Mouse (Mus musculus): ENCODE measurements around the gene Cdt1. TPM values are rescaled to one million over a fixed set of nuclear protein-coding genes. Genes with fewer than 3 reads are reported as not detected.

The Cdt1 gene
- polyA plus RNA-seq, 2 experiments = 34.0 to 79.0 TPM

- WGBS = 69% methylated on average over 3 of the region's 3 CpGs
- no peaks in the 10 kb centered on the region for H3K9me3 ChIP-seq (ENCODE audit: control insufficient read depth, low read length)
- no peak for TF ChIP-seq POLR2A (IDR thresholded peaks at IDR 0.05; ENCODE audit: borderline replicate concordance, extremely low read depth, insufficient read depth, insufficient read length)
- no peaks in the 10 kb centered on the region for H3K36me3 ChIP-seq (ENCODE audit: control insufficient read depth, insufficient read depth, low read length)
- no peak overlapping the region for H3K9ac ChIP-seq (ENCODE audit: low read depth, low read length, severe bottlenecking)
- H3K4me3 ChIP-seq (replicated peaks; ENCODE audit: low read length) = no peak overlapping the region
- peaks cover 36% of the 10 kb centered on the region for H3K4me1 ChIP-seq (ENCODE audit: control insufficient read depth, insufficient read depth, low read length)
- H3K27me3 ChIP-seq (ENCODE audit: control insufficient read depth, insufficient read depth, low read length) = no peaks in the 10 kb centered on the region
- no peak overlapping the region for H3K27ac ChIP-seq (replicated peaks; ENCODE audit: low read depth, low read length)
- no peak for DNase-seq (ENCODE audit: low spot score)
- peak overlapping the region; percentile 88 for H3K4me2 ChIP-seq (replicated peaks; ENCODE audit: low read depth, low read length, severe bottlenecking)
- no peak for ATAC-seq (ENCODE audit: low FRiP score, low read depth)
Measured at GRCm38 (mm10) chr8:122548891-122549439, 18.9 kb upstream of the Cdt1 start.

DNA sequence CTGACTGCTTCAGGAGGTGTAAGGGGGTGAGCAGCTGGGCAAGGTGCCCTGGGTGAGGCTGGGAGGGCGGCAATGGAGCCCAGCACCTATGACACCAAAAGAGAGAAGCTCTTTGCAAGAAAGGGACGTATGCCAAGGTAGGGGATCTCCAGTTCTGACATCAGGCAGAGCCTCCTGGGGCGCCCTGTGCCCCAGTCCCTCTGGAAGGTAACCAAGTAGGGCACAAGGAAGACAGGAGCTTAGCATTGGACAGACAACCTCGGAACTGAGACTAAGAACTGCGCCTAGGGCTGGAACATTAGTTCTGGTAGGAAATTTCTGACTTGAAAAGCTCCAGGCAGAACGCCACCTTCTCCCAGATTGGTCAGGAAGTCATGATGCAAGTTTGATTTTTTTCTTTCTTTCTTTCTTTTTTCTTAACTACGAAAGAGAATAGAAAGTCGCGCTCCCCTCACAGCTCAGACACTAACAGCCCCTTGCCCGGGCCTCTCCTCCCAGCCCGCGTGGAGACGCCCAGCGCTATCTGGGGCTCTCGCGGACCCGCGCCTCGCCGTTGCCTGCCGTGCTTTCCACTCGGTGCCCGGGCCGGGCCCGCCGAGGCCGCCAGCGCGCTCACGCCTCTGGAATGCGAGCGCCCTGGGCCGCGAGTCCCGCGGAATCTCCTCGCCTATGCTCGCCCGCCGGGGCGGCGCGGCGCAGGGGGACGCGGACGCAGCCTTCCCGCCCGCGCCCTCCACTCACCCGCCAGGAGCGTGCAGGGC is 17.4 kb upstream of the Cdt1 start:
- Histone ChIP-seq H3K4me3 (replicated peaks; ENCODE audit: low read length) (peak overlapping the region; percentile 73), H3K9me3 (ENCODE audit: control insufficient read depth, low read length) (no peaks in the 10 kb centered on the region), H3K4me1 (ENCODE audit: control insufficient read depth, insufficient read depth, low read length) (peaks cover 39% of the 10 kb centered on the region), H3K27ac (replicated peaks; ENCODE audit: low read depth, low read length) (peak overlapping the region; percentile 89), H3K9ac (ENCODE audit: low read depth, low read length, severe bottlenecking) (peak overlapping the region; percentile 89), H3K36me3 (ENCODE audit: control insufficient read depth, insufficient read depth, low read length) (no peaks in the 10 kb centered on the region), H3K27me3 (ENCODE audit: control insufficient read depth, insufficient read depth, low read length) (no peaks in the 10 kb centered on the region), H3K4me2 (replicated peaks; ENCODE audit: low read depth, low read length, severe bottlenecking) (peak overlapping the region; percentile 88)
- WGBS = 3% methylated on average over 48 of the region's 52 CpGs
- peak; percentile 54 for ATAC-seq (ENCODE audit: low FRiP score, low read depth)
- peak; percentile 39 for DNase-seq (ENCODE audit: low spot score)
- TF ChIP-seq POLR2A (IDR thresholded peaks at IDR 0.05; ENCODE audit: borderline replicate concordance, extremely low read depth, insufficient read depth, insufficient read length) = no peak

DNA sequence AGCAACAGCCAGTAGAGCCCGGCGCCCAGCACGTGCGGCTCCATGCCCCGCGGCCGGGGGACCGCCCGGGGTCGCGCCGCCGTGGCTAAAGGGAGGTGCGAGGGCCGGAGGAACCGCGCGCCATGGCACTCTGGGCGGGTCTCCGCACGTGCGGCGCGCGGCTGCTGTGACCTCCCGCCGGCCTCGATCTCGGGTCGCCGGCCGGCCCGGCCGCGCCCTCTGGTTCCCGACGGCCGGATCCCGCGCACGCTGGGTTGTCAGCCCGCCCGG is 16.9 kb upstream of the Cdt1 start:
- Histone ChIP-seq H3K27ac (replicated peaks; ENCODE audit: low read depth, low read length) (peak overlapping the region; percentile 89), H3K9ac (ENCODE audit: low read depth, low read length, severe bottlenecking) (peak overlapping the region; percentile 89), H3K9me3 (ENCODE audit: control insufficient read depth, low read length) (no peaks in the 10 kb centered on the region), H3K36me3 (ENCODE audit: control insufficient read depth, insufficient read depth, low read length) (no peaks in the 10 kb centered on the region), H3K4me3 (replicated peaks; ENCODE audit: low read length) (peak overlapping the region; percentile 73), H3K27me3 (ENCODE audit: control insufficient read depth, insufficient read depth, low read length) (no peaks in the 10 kb centered on the region), H3K4me1 (ENCODE audit: control insufficient read depth, insufficient read depth, low read length) (peaks cover 39% of the 10 kb centered on the region), H3K4me2 (replicated peaks; ENCODE audit: low read depth, low read length, severe bottlenecking) (peak overlapping the region; percentile 88)
- DNase-seq (ENCODE audit: low spot score) (no peak), ATAC-seq (ENCODE audit: low FRiP score, low read depth) (no peak)
- 0% methylated on average over 2 of the region's 43 CpGs for whole genome bisulfite sequencing
- no peak for TF ChIP-seq POLR2A (IDR thresholded peaks at IDR 0.05; ENCODE audit: borderline replicate concordance, extremely low read depth, insufficient read depth, insufficient read length)

GRCm38 (mm10) chr8:122551265-122552051 is 16.4 kb upstream of the Cdt1 start, which contains the start of gene Piezo1:
TSS of gene Piezo1 (minus strand) at chr8:122551329.
- WGBS = 12% methylated on average over 49 of the region's 56 CpGs
- TF ChIP-seq POLR2A (IDR thresholded peaks at IDR 0.05; ENCODE audit: borderline replicate concordance, extremely low read depth, insufficient read depth, insufficient read length) = 0 out of 2 replicates have a peak, but pooled peaks have one; percentile 78
- peak within 1 kb of the TSS; percentile 73 for H3K4me3 ChIP-seq (replicated peaks; ENCODE audit: low read length)
- ATAC-seq (ENCODE audit: low FRiP score, low read depth) (peak; percentile 73), DNase-seq (ENCODE audit: low spot score) (peak; percentile 88)
- H3K36me3 ChIP-seq (ENCODE audit: control insufficient read depth, insufficient read depth, low read length) = no peaks in the 10 kb centered on the region
- no peaks in the 10 kb centered on the region for H3K9me3 ChIP-seq (ENCODE audit: control insufficient read depth, low read length)
- no peaks in the 10 kb centered on the region for H3K27me3 ChIP-seq (ENCODE audit: control insufficient read depth, insufficient read depth, low read length)
- peaks cover 39% of the 10 kb centered on the region for H3K4me1 ChIP-seq (ENCODE audit: control insufficient read depth, insufficient read depth, low read length)
- peak within 1 kb of the TSS; percentile 89 for H3K9ac ChIP-seq (ENCODE audit: low read depth, low read length, severe bottlenecking)
- peak within 1 kb of the TSS; percentile 89 for H3K27ac ChIP-seq (replicated peaks; ENCODE audit: low read depth, low read length)
- H3K4me2 ChIP-seq (replicated peaks; ENCODE audit: low read depth, low read length, severe bottlenecking) = peak within 1 kb of the TSS; percentile 88

GRCm38 (mm10) chr8:122554786-122555185 is 13.0 kb upstream of the Cdt1 start:
- 75% methylated on average over 6 of the region's 6 CpGs for WGBS
- no peak overlapping the region for H3K9ac ChIP-seq (ENCODE audit: low read depth, low read length, severe bottlenecking)
- ATAC-seq (ENCODE audit: low FRiP score, low read depth) (no peak), DNase-seq (ENCODE audit: low spot score) (no peak)
- no peak overlapping the region for H3K27ac ChIP-seq (replicated peaks; ENCODE audit: low read depth, low read length)
- H3K27me3 ChIP-seq (ENCODE audit: control insufficient read depth, insufficient read depth, low read length) = no peaks in the 10 kb centered on the region
- peaks cover 22% of the 10 kb centered on the region for H3K4me1 ChIP-seq (ENCODE audit: control insufficient read depth, insufficient read depth, low read length)
- TF ChIP-seq POLR2A (IDR thresholded peaks at IDR 0.05; ENCODE audit: borderline replicate concordance, extremely low read depth, insufficient read depth, insufficient read length) = no peak
- no peaks in the 10 kb centered on the region for H3K36me3 ChIP-seq (ENCODE audit: control insufficient read depth, insufficient read depth, low read length)
- no peak overlapping the region for H3K4me2 ChIP-seq (replicated peaks; ENCODE audit: low read depth, low read length, severe bottlenecking)
- no peak overlapping the region for H3K4me3 ChIP-seq (replicated peaks; ENCODE audit: low read length)
- no peaks in the 10 kb centered on the region for H3K9me3 ChIP-seq (ENCODE audit: control insufficient read depth, low read length)

Data from limb, embryonic 14.5 days (tissue).